Mouse (Mus musculus) heart, embryonic 14.5 days (tissue): ENCODE results near the gene Clmp. TPM values are rescaled to one million over a fixed set of nuclear protein-coding genes. Genes with fewer than 3 reads are reported as not detected.

Experiments
- ATAC-seq: fragments of 200-750 bp; cut with Nextera tagmentation; 2 replicates; pipeline ENCODE4 v1.8.0; 2017; ENCODE audit warnings: low read depth, moderate TSS enrichment; ENCODE audit not compliant: insufficient number of reproducible peaks, insufficient read depth, low FRiP score
- H3K27ac ChIP-seq, 2 experiments: fragments of 200-500 bp in 1 of 2; fragments of 300-500 bp in 1 of 2; sonication (generic) in 1 of 2; replicated peaks in 1 of 2; 2 replicates each; pipeline ENCODE4 v1.5.1; 2012 to 2014; ENCODE audit warnings: low read depth in 2 of 2, low read length in 2 of 2, control low read depth in 1 of 2, mild to moderate bottlenecking in 1 of 2, mixed read lengths in 1 of 2; ENCODE audit not compliant: control insufficient read depth in 1 of 2, insufficient read depth in 1 of 2
- H3K27me3 ChIP-seq: fragments of 300-500 bp; sonication (generic); 2 replicates; pipeline ENCODE4 v1.6.1; 2014; ENCODE audit warnings: mild to moderate bottlenecking, low read length, control low read depth; ENCODE audit not compliant: control insufficient read depth, insufficient read depth
- H3K36me3 ChIP-seq: fragments of 300-500 bp; sonication (generic); 2 replicates; pipeline ENCODE4 v1.6.1; 2014; ENCODE audit warnings: mild to moderate bottlenecking, control low read depth, low read length, mixed read lengths; ENCODE audit not compliant: control insufficient read depth, insufficient read depth
- H3K4me1 ChIP-seq, 2 experiments: fragments of 200-500 bp in 1 of 2; fragments of 300-500 bp in 1 of 2; sonication (generic) in 1 of 2; 2 replicates each; pipeline ENCODE4 v1.6.1; 2012 to 2014; ENCODE audit warnings: low read length in 2 of 2, control low read depth in 1 of 2, mixed read lengths in 1 of 2; ENCODE audit not compliant: control insufficient read depth in 2 of 2, insufficient read depth in 2 of 2
- H3K4me2 ChIP-seq: fragments of 300-500 bp; sonication (generic); 2 replicates; pipeline ENCODE4 v1.6.1; 2014; ENCODE audit warnings: mild to moderate bottlenecking, low read length
- H3K4me3 ChIP-seq, 2 experiments: fragments of 200-500 bp in 1 of 2; fragments of 300-500 bp in 1 of 2; sonication (generic) in 1 of 2; 2 replicates each; pipeline ENCODE4 v1.5.1; 2012 to 2014; ENCODE audit warnings: low read length in 2 of 2, mild to moderate bottlenecking in 2 of 2, control low read depth in 1 of 2, low read depth in 1 of 2, moderate library complexity in 1 of 2; ENCODE audit not compliant: control insufficient read depth in 1 of 2, insufficient read depth in 1 of 2
- H3K9ac ChIP-seq: fragments of 300-500 bp; sonication (generic); 2 replicates; pipeline ENCODE4 v1.6.1; 2014; ENCODE audit warnings: mild to moderate bottlenecking, low read length
- H3K9me3 ChIP-seq: fragments of 300-500 bp; sonication (generic); 2 replicates; pipeline ENCODE4 v1.6.1; 2016; ENCODE audit warnings: low read length, control low read depth; ENCODE audit not compliant: control insufficient read depth
- WGBS: fragments of 180-500 bp; shearing (Covaris S2); extraction: QIAGEN DNeasy Blood & Tissue Kit; methylation state at CpG from one replicate; pipeline ENCODE4 v1.1.7; 2014; 5-methylcytosine and 5-hydroxymethylcytosine counted together
- polyA plus RNA-seq: library from polyadenylated mRNA; unstranded; fragments of >200 nt; fragmentation: Nextera tagmentation; extraction: Ambion mirVana; gene quantifications from 2 replicates; pipeline ENCODE4 v1.2.1, GENCODE M21; 2014

Clmp gene
- polyA plus RNA-seq, 1 experiment from 2014 or later: 13.4 TPM

DNA sequence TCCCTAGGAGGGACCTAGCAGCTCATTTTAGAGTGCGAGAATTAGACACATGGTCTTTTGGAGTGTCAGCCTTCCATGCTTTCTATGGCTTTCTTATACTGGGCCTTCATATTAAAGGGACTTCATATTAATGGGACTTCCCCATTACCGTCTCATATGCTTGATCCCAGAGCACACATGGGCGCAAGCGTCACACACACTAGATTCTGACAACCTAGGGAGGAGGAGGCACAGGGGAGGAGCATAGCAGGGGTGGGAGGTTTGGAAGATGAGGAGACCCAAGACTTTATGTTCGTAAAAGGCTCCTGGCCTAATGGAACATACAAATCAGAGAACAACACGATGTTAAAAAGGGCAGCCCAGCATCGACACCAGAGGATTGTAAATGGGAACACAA, 23.4 kb downstream of the Clmp start:
- no peak for ATAC-seq
- no peak overlapping the region for H3K4me2 ChIP-seq
- no peaks in the 10 kb centered on the region for H3K27me3 ChIP-seq
- H3K27ac ChIP-seq: no peak overlapping the region
- H3K36me3 ChIP-seq: no peaks in the 10 kb centered on the region
- WGBS: 78% methylated on average over 7 of the region's 7 CpGs
- no peak overlapping the region for H3K4me3 ChIP-seq
- no peak overlapping the region for H3K9ac ChIP-seq
- peaks cover 5 to 6% of the 10 kb centered on the region in 2 experiments for H3K4me1 ChIP-seq
- H3K9me3 ChIP-seq: no peaks in the 10 kb centered on the region

DNA sequence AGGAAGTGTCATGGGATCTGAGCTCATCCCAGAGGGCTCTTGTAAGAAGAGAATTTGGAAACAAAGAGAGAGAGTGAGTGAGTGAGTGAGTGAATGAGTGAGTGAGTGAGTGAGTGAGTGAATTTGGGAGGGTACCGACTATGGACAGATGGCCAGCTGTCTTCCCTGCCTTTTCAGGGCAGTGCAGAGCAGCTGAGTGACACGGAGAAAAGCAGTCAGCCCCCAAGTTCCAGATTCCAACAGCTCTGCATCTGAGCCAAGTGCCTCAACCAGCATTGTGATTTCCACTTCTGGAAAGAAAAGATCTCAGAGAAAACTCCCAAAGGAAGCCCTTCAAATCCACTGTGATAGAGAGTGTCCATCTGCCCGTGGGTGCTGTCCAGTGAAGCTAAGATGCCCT, 23.8 kb downstream of the Clmp start:
- no peak overlapping the region for H3K4me3 ChIP-seq
- no peaks in the 10 kb centered on the region for H3K9me3 ChIP-seq
- no peak overlapping the region for H3K27ac ChIP-seq
- no peaks in the 10 kb centered on the region for H3K36me3 ChIP-seq
- no peaks in the 10 kb centered on the region for H3K27me3 ChIP-seq
- H3K4me1 ChIP-seq: peaks cover 5 to 6% of the 10 kb centered on the region in 2 experiments
- ATAC-seq: no peak
- no peak overlapping the region for H3K4me2 ChIP-seq
- H3K9ac ChIP-seq: no peak overlapping the region
- 53% methylated on average over 3 of the region's 3 CpGs for WGBS

DNA sequence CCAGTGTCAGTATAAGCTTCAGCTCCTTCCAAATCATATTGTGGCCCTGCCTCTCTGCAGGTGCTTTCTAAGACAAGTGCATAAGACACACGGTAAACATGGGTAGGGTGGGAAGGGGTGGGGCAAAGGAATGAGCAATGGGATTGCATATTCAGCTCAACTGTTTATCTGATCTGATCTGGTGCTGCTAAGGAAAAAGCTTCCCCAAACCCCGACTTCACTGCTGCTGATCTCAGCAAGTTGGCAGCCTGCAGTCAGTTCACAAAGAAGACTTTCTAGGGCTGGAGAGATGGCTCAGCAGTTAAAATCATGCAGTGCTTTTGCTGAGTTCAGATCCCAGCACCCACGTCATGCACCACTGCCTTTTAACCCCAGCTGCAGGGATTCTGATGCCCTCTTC, 24.2 kb downstream of the Clmp start:
- no peak overlapping the region for H3K4me3 ChIP-seq
- no peaks in the 10 kb centered on the region for H3K36me3 ChIP-seq
- no peaks in the 10 kb centered on the region for H3K27me3 ChIP-seq
- no peak overlapping the region for H3K27ac ChIP-seq
- no peak for ATAC-seq
- 50% methylated on average over 3 of the region's 3 CpGs for WGBS
- H3K4me1 ChIP-seq: peaks cover 5 to 6% of the 10 kb centered on the region in 2 experiments
- no peak overlapping the region for H3K4me2 ChIP-seq
- H3K9ac ChIP-seq: no peak overlapping the region
- no peaks in the 10 kb centered on the region for H3K9me3 ChIP-seq

DNA sequence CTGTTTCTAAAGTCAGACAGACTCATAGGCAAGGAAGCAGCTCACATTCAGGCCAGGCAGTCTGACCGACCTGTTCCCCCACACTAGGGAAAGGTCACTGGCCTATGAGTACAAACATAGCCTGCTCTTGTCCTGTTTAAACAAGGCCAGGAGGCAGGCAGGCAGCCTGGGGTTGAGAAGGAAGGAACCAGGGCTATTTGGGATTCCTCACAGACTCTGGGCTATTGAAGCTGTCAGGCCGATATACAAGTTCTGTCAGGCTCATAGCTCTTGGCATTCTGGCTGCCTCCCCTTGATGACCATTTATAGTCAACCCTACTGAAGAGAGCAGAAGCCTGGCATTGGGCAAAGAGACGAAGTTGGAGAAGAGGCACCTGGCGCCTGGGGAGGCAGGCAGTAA, 25.9 kb downstream of the Clmp start:
- Histone ChIP-seq H3K36me3 (no peaks in the 10 kb centered on the region), H3K27me3 (no peaks in the 10 kb centered on the region), H3K9me3 (no peaks in the 10 kb centered on the region), H3K9ac (no peak overlapping the region), H3K4me3 (no peak overlapping the region), H3K4me1 (peaks cover 5 to 6% of the 10 kb centered on the region in 2 experiments), H3K4me2 (no peak overlapping the region), H3K27ac (peak overlapping the region; percentile 50 to 87)
- ATAC-seq: no peak
- WGBS: 36% methylated on average over 4 of the region's 4 CpGs

DNA sequence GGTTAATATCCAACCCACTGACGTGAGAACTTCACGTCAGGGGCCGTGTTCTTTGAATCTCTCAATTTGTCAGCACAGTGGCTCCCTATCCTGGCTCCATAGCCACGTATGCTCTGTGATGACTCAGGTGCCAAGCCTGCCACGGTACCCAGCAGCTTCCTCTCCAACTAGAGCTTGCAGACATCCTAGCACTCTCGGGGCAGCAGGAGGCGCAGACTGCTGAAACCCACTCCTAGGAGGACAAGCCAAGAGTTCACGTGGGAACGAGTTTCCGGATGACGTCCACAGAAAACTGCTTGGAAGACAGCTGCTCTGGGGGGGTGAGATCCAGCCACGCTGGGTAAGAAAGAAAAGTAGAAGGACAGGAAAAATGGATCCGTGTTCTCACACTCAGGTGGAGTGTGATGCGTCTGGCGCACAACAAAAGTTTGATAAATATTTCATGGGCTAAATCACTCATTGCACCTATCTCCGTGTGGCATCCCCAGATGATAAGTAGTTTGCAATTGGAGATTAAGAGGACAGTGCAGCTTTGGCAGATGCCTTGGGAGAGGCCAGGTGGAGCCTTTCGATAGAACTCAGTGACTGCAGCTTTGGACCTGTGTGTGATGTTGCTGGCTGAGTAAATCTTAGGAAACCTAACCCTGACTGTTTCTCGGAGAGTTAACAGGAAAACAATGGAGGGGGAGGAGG, 31.6 kb downstream of the Clmp start:
- ATAC-seq: no peak
- H3K9ac ChIP-seq: no peak overlapping the region
- 0 out of 4 replicates have a peak overlapping the region, but pooled peaks of 1 of the 2 experiments have one; percentile 8 for H3K27ac ChIP-seq
- H3K4me1 ChIP-seq: peaks cover 2 to 3% of the 10 kb centered on the region in 2 experiments; a peak in 1 of 4 replicates
- no peaks in the 10 kb centered on the region for H3K9me3 ChIP-seq
- H3K4me2 ChIP-seq: peak overlapping the region; percentile 25; the same call in 1 of the 2 replicates
- 58% methylated on average over 18 of the region's 18 CpGs for WGBS
- H3K36me3 ChIP-seq: no peaks in the 10 kb centered on the region
- no peaks in the 10 kb centered on the region for H3K27me3 ChIP-seq
- H3K4me3 ChIP-seq: no peak overlapping the region

DNA sequence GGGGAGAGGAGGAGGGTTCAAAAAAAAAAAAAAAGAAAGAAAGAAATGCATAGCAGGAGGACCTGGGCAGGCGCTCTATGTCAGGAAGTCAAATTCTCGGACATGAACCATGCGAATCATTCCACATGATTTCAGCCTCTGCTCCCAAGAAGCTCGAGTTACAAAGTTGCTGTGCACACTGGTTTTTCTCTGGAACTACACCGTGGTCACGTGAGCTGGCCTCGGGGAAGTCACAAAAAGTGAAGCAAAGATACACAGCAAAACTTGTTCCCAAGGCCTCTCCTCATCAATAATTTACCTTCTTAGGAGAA, 32.1 kb downstream of the Clmp start:
- 0 out of 4 replicates have a peak overlapping the region, but pooled peaks of 1 of the 2 experiments have one; percentile 8 for H3K27ac ChIP-seq
- no peak overlapping the region for H3K9ac ChIP-seq
- no peaks in the 10 kb centered on the region for H3K36me3 ChIP-seq
- no peaks in the 10 kb centered on the region for H3K27me3 ChIP-seq
- H3K4me1 ChIP-seq: peaks cover 2 to 3% of the 10 kb centered on the region in 2 experiments; a peak in 1 of 4 replicates
- no peaks in the 10 kb centered on the region for H3K9me3 ChIP-seq
- 31% methylated on average over 7 of the region's 7 CpGs for WGBS
- peak overlapping the region; percentile 25; the same call in 1 of the 2 replicates for H3K4me2 ChIP-seq
- H3K4me3 ChIP-seq: no peak overlapping the region
- ATAC-seq: no peak

DNA sequence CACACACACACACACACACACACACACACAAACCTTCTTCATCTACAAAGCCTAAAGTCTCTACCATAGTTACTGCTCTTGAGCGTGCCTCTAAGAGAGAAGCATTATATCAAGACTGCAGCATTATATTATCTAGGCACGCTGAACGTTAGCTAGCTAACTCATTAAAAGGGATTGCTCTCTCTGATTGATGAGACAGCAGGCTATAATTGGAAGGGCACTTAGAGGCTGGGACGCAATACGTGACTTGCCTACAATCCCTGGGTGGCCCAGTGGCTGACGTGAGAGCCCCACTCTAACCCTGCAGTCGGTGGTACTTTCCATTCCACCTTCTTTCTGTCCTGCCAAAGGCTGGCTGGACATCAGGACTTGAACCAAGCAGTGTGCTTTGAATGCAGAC, 35.1 kb downstream of the Clmp start:
- Histone ChIP-seq H3K27ac (no peak overlapping the region), H3K36me3 (no peaks in the 10 kb centered on the region), H3K4me3 (no peak overlapping the region), H3K9me3 (no peaks in the 10 kb centered on the region), H3K9ac (no peak overlapping the region), H3K4me1 (peaks cover 2 to 3% of the 10 kb centered on the region in 2 experiments; a peak in 1 of 4 replicates), H3K4me2 (no peak overlapping the region), H3K27me3 (no peaks in the 10 kb centered on the region)
- ATAC-seq: no peak
- WGBS: 45% methylated on average over 7 of the region's 7 CpGs

DNA sequence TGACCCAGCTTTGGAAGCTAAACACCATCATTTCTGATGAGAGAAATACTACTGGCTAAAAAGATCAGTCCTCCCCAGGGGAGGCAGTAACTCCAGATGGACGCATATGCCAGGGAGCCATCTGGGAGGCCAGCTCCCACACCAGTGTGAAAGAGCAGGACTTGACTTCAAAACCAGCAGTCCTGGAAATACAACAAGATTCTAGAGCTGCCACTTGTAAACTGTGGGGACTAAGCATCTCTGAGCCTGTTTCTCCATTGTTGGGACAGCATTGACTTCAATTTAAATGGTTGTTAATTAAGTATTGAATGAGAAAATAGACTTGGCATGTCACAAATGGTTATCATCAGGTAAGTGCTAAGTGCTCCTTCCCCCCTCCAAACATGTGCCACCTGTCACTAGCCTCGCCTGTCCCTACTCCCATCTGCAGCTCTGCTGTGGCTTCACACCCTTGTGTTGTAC, 37.6 kb downstream of the Clmp start:
- H3K9ac ChIP-seq: no peak overlapping the region
- H3K27me3 ChIP-seq: no peaks in the 10 kb centered on the region
- H3K4me1 ChIP-seq: peaks cover 0 to 2% of the 10 kb centered on the region in 2 experiments; a peak in 1 of 4 replicates
- 68% methylated on average over 2 of the region's 2 CpGs for WGBS
- no peaks in the 10 kb centered on the region for H3K9me3 ChIP-seq
- ATAC-seq: no peak
- no peak overlapping the region for H3K27ac ChIP-seq
- no peak overlapping the region for H3K4me3 ChIP-seq
- no peak overlapping the region for H3K4me2 ChIP-seq
- no peaks in the 10 kb centered on the region for H3K36me3 ChIP-seq
